ENCODE assay signal across 8 mouse cellular contexts in the genomic region with DNA sequence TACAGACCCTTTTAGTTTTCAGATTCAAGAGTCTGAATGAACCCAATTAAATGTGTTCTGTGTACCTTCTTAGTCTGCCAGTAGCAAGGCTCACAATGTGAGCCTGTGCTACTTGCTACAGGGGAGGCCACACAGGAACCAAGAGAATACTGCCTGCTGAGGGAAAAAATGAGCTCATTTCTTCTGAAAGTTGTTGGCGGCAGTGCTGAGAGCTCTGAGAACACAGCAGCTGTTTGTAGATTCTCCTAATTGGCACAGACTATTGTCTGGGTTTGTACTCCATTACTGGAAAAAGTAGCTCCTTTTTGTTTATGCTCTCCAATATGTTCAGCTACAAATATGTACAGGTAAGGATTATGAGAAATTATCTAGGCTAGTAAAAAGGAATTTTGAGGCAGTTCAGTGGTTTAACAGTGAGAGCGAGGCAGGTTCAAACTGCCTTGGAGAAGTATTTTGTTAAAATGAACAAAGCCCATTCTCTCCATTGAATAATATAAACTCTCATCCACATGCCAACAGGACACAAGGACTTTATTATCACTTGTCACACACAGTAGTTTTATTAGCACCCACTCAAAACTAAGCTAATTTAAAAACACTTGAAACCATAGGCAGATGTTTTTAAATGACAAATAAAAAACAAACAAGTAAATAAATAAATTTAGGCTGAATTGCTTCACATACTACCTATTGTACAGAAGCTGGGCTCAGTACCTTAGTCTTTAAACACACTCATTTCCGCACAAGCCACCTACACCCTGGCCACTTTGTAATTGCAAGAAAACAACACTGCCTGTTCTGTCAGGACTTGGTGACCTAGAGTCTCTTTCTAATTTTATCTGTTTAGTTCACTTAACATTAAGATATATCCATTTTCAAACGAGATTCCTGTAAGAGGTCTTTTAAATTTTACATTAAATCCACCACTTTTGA.
DNase-seq lines count a peak whose midpoint lies in the region; TF ChIP-seq lines count a peak whose summit lies in the region.
"Had no signal": no experiment of that assay in that cellular context is flagged by ENCODE, and none has a peak within 500 bp of the region (broad histone marks: within the 10 kb centered on the region; RNA-seq: fewer than 3 reads in every experiment).

No protein-coding gene starts in this region.

- TF ChIP-seq CTCF in CH12.LX (conservative IDR thresholded peaks at IDR 0.05 in 1 of 2, IDR thresholded peaks at IDR 0.05 in 1 of 2; ENCODE audit: low read depth in 2 of 2, low read length in 2 of 2), result no peak

- H3K79me2 ChIP-seq in CH12.LX (replicated peaks; ENCODE audit: control insufficient read depth, extremely low read depth, insufficient read depth, poor library complexity, severe bottlenecking), result no peaks in the 10 kb centered on the region

- TF ChIP-seq EP300 in CH12.LX (IDR thresholded peaks at IDR 0.05; ENCODE audit: low read length), result no peak

- H3K4me2 ChIP-seq in CH12.LX (ENCODE audit: insufficient read depth, low read depth, poor library complexity, severe bottlenecking), result no peak overlapping the region
- H3K4me2 ChIP-seq: heart, embryonic 15.5 days had no signal

- H3K9me3 ChIP-seq in CH12.LX (replicated peaks; ENCODE audit: low read length), result peaks cover 17% of the 10 kb centered on the region
- H3K9me3 ChIP-seq: heart, embryonic 15.5 days had no signal

- in situ Hi-C loops in CH12.LX (cut with MboI; ENCODE audit: low pct_ligation_motif_present, low pct_unique_long_range_greater_than_20kb, low sequenced_read_pairs), result no loop called here

- no peaks in the 10 kb centered on the region for H3K36me3 ChIP-seq in CH12.LX (replicated peaks in 1 of 2; ENCODE audit: control insufficient read depth in 1 of 2, insufficient read depth in 1 of 2, low read length in 1 of 2)
- H3K36me3 ChIP-seq: heart, embryonic 15.5 days had no signal

- no peak overlapping the region for H3K9ac ChIP-seq in CH12.LX (ENCODE audit: insufficient read depth, low read depth)
- H3K9ac ChIP-seq: heart, embryonic 15.5 days had no signal

- intact Hi-C loops in left cerebral cortex, postnatal 14 days (cut with DNase I), result no loop called here

- no peak for DNase-seq in CH12.LX (ENCODE audit: extremely low read depth)
- DNase-seq in cerebellum, adult 11 months, result peak; percentile 43
- DNase-seq in frontal cortex, postnatal 10 days (ENCODE audit: low spot score in 2 of 2), result peak; percentile 40 to 64
- DNase-seq in left cerebral cortex, postnatal 14 days (ENCODE audit: low spot score in 2 of 2), result peak; percentile 58 to 89
- DNase-seq in right cerebral cortex, postnatal 36 days (ENCODE audit: low spot score in 2 of 2), result peak; percentile 44 to 74
- no peak for DNase-seq in thymus, postnatal 10 days (ENCODE audit: low spot score in 2 of 2)
- DNase-seq in kidney, postnatal 4 days, result no peak

- H3K27me3 ChIP-seq in CH12.LX (replicated peaks), result no peaks in the 10 kb centered on the region
- H3K27me3 ChIP-seq: heart, embryonic 15.5 days had no signal

- no peak overlapping the region for H3K4me3 ChIP-seq in CH12.LX (replicated peaks in 1 of 3; ENCODE audit: low read depth in 2 of 3, low read length in 2 of 3, poor library complexity in 1 of 3)
- H3K4me3 ChIP-seq: heart, embryonic 15.5 days had no signal

- H3K4me1 ChIP-seq in CH12.LX (ENCODE audit: control insufficient read depth in 1 of 2, insufficient read depth in 2 of 2), result no peaks in the 10 kb centered on the region
- H3K4me1 ChIP-seq: heart, embryonic 15.5 days had no signal

- TF ChIP-seq POLR2A in CH12.LX (IDR thresholded peaks at IDR 0.05; ENCODE audit: low read depth, low read length), result no peak

- no peak overlapping the region for H3K27ac ChIP-seq in CH12.LX (ENCODE audit: insufficient read depth, low read depth)
- H3K27ac ChIP-seq: heart, embryonic 15.5 days had no signal

- dilution Hi-C loops in CH12.LX (cut with MboI; ENCODE audit: extremely low pct_ligation_motif_present, extremely low pct_unique_long_range_greater_than_20kb, low sequenced_read_pairs), result no loop called here

- no peak for TF ChIP-seq RAD21 in CH12.LX (IDR thresholded peaks at IDR 0.05; ENCODE audit: low read depth, low read length)

TF ChIP-seq in CH12.LX, 34 proteins besides CTCF, POLR2A, EP300 and RAD21:
- peak; percentile 41 for TF ChIP-seq JUN (IDR thresholded peaks at IDR 0.05; ENCODE audit: insufficient read depth, low read depth, low read length)
- TF ChIP-seq BHLHE40 (IDR thresholded peaks at IDR 0.05; ENCODE audit: low read depth, low read length), result no peak

Comparison
In these comparisons a context has a peak if more than half of its experiments do, and no peak if none do; other contexts are left out.
1. DNase-seq: peak in cerebellum, adult 11 months (single experiment), frontal cortex, postnatal 10 days (2 of 2), left cerebral cortex, postnatal 14 days (2 of 2) and right cerebral cortex, postnatal 36 days (2 of 2); none in CH12.LX (single experiment), thymus, postnatal 10 days (0 of 2) and kidney, postnatal 4 days (0 of 2).